Mouse (Mus musculus): ENCODE results near the gene Rnf227. TPM values are rescaled to one million over a fixed set of nuclear protein-coding genes. Genes with fewer than 3 reads are reported as not detected.

The Rnf227 gene
- total RNA-seq, 2 experiments from 2014 or later, result 111 to 119 TPM

GRCm38 (mm10) chr11:69372056-69372779 is 32.0 kb downstream of the Rnf227 start:
- DNase-seq, result peak; percentile 85 to 90

- no peak for DNase-seq
Observed at GRCm38 (mm10) chr11:69372780-69373170, 32.5 kb downstream of the Rnf227 start.

GRCm38 (mm10) chr11:69373223-69373965 is 33.1 kb downstream of the Rnf227 start:
- no peak for DNase-seq

GRCm38 (mm10) chr11:69375646-69376045 is 35.4 kb downstream of the Rnf227 start:
- no peak for DNase-seq

- DNase-seq, result no peak
Observed at GRCm38 (mm10) chr11:69377766-69378165, 37.5 kb downstream of the Rnf227 start.

- DNase-seq, result no peak
Observed at GRCm38 (mm10) chr11:69379600-69379999, 39.3 kb downstream of the Rnf227 start.

GRCm38 (mm10) chr11:69381356-69381755 is 41.1 kb downstream of the Rnf227 start:
- DNase-seq, result no peak

- no peak for DNase-seq
Observed at GRCm38 (mm10) chr11:69382478-69383105, 42.3 kb downstream of the Rnf227 start.

GRCm38 (mm10) chr11:69384979-69385378 is 44.7 kb downstream of the Rnf227 start:
- no peak for DNase-seq

GRCm38 (mm10) chr11:69386758-69387157 is 46.5 kb downstream of the Rnf227 start:
- no peak for DNase-seq

GRCm38 (mm10) chr11:69388680-69389079 is 48.4 kb downstream of the Rnf227 start:
- DNase-seq, result no peak

- DNase-seq, result peak in 1 of 2 experiments; percentile 48
Observed at GRCm38 (mm10) chr11:69389531-69390399, 49.5 kb downstream of the Rnf227 start.

GRCm38 (mm10) chr11:69390400-69391034 is 50.3 kb downstream of the Rnf227 start:
- peak in 1 of 2 experiments; percentile 48 for DNase-seq

Other genes with a start within 250 kb of the Rnf227 start
- 10 to 100 TPM; 78.2 to 92.8 TPM for gene Per1, start 245.2 kb upstream of the Rnf227 start, total RNA-seq (2021)
- gene Hes7, start 220.1 kb upstream of the Rnf227 start, total RNA-seq (2021), result 1 to 10 TPM in 1 of 2 experiments, under 1 TPM in 1; 0.68 to 1.1 TPM
- 1 to 10 TPM in 1 of 2 experiments, under 1 TPM in 1; 0.96 to 1.2 TPM for gene 9130213A22Rik, start 217.9 kb upstream of the Rnf227 start, total RNA-seq (2021)
- gene Aloxe3, start 214.6 kb upstream of the Rnf227 start, total RNA-seq (2021), result 1 to 10 TPM; 6.6 to 6.9 TPM
- gene Alox12b, start 183.5 kb upstream of the Rnf227 start, total RNA-seq (2021), result 1 to 10 TPM; 5.8 to 7.4 TPM
- 1 to 10 TPM; 5.8 to 7.2 TPM for gene Alox8, start 142.6 kb upstream of the Rnf227 start, total RNA-seq (2021)
- 1 to 10 TPM; 1.9 TPM for gene Gucy2e, start 103.4 kb upstream of the Rnf227 start, total RNA-seq (2021)
- 10 to 100 TPM; 15.1 to 15.2 TPM for gene Cntrob, start 16.7 kb upstream of the Rnf227 start, total RNA-seq (2021)
- 10 to 100 TPM; 66.5 to 66.6 TPM for gene Trappc1, start 16.5 kb upstream of the Rnf227 start, total RNA-seq (2021)
- gene Kcnab3, start 14.2 kb upstream of the Rnf227 start, total RNA-seq (2021), result 10 to 100 TPM; 21.4 to 21.8 TPM
- gene Chd3, start 28.9 kb downstream of the Rnf227 start, total RNA-seq (2021), result 100 to 1,000 TPM; 537 to 553 TPM
- 100 to 1,000 TPM; 117 to 118 TPM for gene Naa38, start 55.0 kb downstream of the Rnf227 start, total RNA-seq (2021)
- 10 to 100 TPM; 44.6 to 48.6 TPM for gene Cyb5d1, start 55.2 kb downstream of the Rnf227 start, total RNA-seq (2021)
- 1 to 10 TPM; 1.8 to 2.6 TPM for gene Tmem88, start 57.8 kb downstream of the Rnf227 start, total RNA-seq (2021)
- gene Kdm6b, start 73.2 kb downstream of the Rnf227 start, total RNA-seq (2021), result 10 to 100 TPM; 32.0 to 41.6 TPM
- gene Dnah2, start 208.6 kb downstream of the Rnf227 start, total RNA-seq (2021), result 1 to 10 TPM; 5.4 to 5.9 TPM
- 100 to 1,000 TPM; 120 to 121 TPM for gene Efnb3, start 219.7 kb downstream of the Rnf227 start, total RNA-seq (2021)
- 10 to 100 TPM; 11.8 to 14.3 TPM for gene Wrap53, start 239.8 kb downstream of the Rnf227 start, total RNA-seq (2021)
- 10 to 100 TPM; 25.4 to 27.4 TPM for gene Trp53, start 239.9 kb downstream of the Rnf227 start, total RNA-seq (2021)

Data from layer of hippocampus, postnatal 36 days (tissue).